Mouse (Mus musculus) frontal cortex, postnatal 10 days (tissue): ENCODE measurements at regions not wholly inside any gene's neighbourhood (a gene's known extent, or its start where the extent isn't known, plus 50 kb on each side); places are given as distances from the start of the nearest gene placed in this dataset.

ENCODE experiments used
- DNase-seq, 2 experiments: peaks; one replicate each; pipeline ENCODE4 v3.0.0; 2022; ENCODE audit warnings: low spot score in 2 of 2, mixed read lengths in 1 of 2

GRCm38 (mm10) chr10:29640249-29640648, 104.6 kb upstream of the Rspo3 start:
- no peak for DNase-seq

- no peak for DNase-seq
Measured at GRCm38 (mm10) chr10:29635828-29636227, 100.2 kb upstream of the Rspo3 start.

- DNase-seq = no peak
Measured at GRCm38 (mm10) chr10:29595455-29595854, 59.8 kb upstream of the Rspo3 start.

GRCm38 (mm10) chr10:29594969-29595368, 59.3 kb upstream of the Rspo3 start:
- no peak for DNase-seq

GRCm38 (mm10) chr10:29592906-29593305, 57.2 kb upstream of the Rspo3 start:
- DNase-seq = no peak

- DNase-seq = no peak
Measured at GRCm38 (mm10) chr10:29590187-29590586, 54.5 kb upstream of the Rspo3 start.

GRCm38 (mm10) chr10:29589739-29590138, 54.1 kb upstream of the Rspo3 start:
- no peak for DNase-seq
